Mouse (Mus musculus) forebrain, embryonic 10.5 days (tissue): ENCODE measurements around the gene Cep290. TPM values are rescaled to one million over a fixed set of nuclear protein-coding genes. Genes with fewer than 3 reads are reported as not detected.
"Not testable (repeated sequence)": the region's sequence is repeated elsewhere in the genome, so short reads cannot be mapped to it uniquely, and the experiment has no call there.

Experiments used
- DNase-seq: peaks from one replicate; pipeline ENCODE4 v3.0.0-alpha.2; 2017; ENCODE audit warnings: low spot score; ENCODE audit errors: extremely low spot score
- H3K27ac ChIP-seq: fragments of 300-500 bp; sonication (generic); 2 replicates; pipeline ENCODE4 v1.5.1; 2016; ENCODE audit warnings: mild to moderate bottlenecking
- H3K27me3 ChIP-seq: fragments of 300-500 bp; sonication (generic); 2 replicates; pipeline ENCODE4 v1.6.1; 2016; ENCODE audit warnings: mild to moderate bottlenecking; ENCODE audit not compliant: poor library complexity, severe bottlenecking
- H3K36me3 ChIP-seq: fragments of 300-500 bp; sonication (generic); replicated peaks from 2 replicates; pipeline ENCODE4 v1.6.1; 2016; ENCODE audit warnings: mild to moderate bottlenecking, moderate library complexity
- H3K4me1 ChIP-seq: fragments of 300-500 bp; sonication (generic); 2 replicates; pipeline ENCODE4 v1.6.1; 2016
- H3K4me3 ChIP-seq: fragments of 300-500 bp; sonication (generic); 2 replicates; pipeline ENCODE4 v1.5.1; 2016; ENCODE audit warnings: mild to moderate bottlenecking, moderate library complexity
- H3K9me3 ChIP-seq: fragments of 300-500 bp; sonication (generic); 2 replicates; pipeline ENCODE4 v1.6.1; 2016; ENCODE audit warnings: mild to moderate bottlenecking, moderate library complexity
- WGBS: fragments of 180-500 bp; shearing (Covaris S2); methylation state at CpG from one replicate; pipeline ENCODE4 v1.1.7; 2016; 5-methylcytosine and 5-hydroxymethylcytosine counted together
- polyA plus RNA-seq: library from polyadenylated mRNA; unstranded; fragments of >200 nt; fragmentation: Nextera tagmentation; extraction: Ambion mirVana; gene quantifications from 2 replicates; pipeline ENCODE4 v1.2.1, GENCODE M21; 2016

Cep290 gene
- polyA plus RNA-seq, 1 experiment from 2014 or later = 5.8 TPM

GRCm38 (mm10) chr10:100556566-100557175 lies 69.3 kb downstream of the Cep290 start:
- Histone ChIP-seq H3K27me3 (no peaks in the 10 kb centered on the region), H3K4me1 (no peaks in the 10 kb centered on the region), H3K9me3 (no peaks in the 10 kb centered on the region), H3K27ac (no peak overlapping the region), H3K4me3 (no peak overlapping the region), H3K36me3 (peaks cover 23% of the 10 kb centered on the region)
- DNase-seq = no peak
- 92% methylated on average over 3 of the region's 3 CpGs for WGBS

DNA sequence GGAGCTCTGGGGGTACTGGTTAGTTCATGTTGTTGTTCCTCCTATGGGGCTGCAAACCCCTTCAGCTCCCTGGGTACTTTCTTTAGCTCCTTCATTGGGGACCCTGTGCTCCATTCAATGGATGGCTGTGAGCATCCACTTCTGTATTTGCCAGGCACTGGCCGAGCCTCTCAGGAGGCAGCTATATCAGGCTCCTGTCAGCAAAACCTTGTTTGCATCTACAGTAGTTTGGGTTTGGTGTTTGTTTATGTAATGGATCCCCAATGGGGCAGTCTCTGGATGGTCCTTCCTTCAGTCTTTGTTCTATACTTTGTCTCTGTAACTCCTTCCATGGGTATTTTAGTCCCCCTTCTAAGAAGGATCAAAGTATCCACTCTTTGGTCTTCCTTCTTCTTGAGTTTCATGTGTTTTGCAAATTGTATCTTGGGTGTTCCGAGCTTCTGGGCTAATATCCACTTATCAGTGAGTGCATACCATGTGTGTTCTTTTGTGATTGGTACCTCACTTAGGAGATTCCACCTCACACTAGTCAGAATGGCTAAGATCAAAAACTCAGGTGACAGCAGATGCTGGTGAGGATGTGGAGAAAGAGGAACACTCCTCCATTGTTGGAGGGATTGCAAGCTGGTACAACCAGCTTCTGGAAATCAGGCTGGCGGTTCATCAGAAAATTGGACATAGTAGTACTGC lies 73.0 kb downstream of the Cep290 start:
- not testable (repeated sequence) for H3K4me3 ChIP-seq, DNase-seq, H3K27me3 ChIP-seq, H3K27ac ChIP-seq, H3K4me1 ChIP-seq, H3K9me3 ChIP-seq
- peaks cover 50% of the 10 kb centered on the region for H3K36me3 ChIP-seq
- 95% methylated on average over 3 of the region's 3 CpGs for WGBS

GRCm38 (mm10) chr10:100564112-100564511 lies 76.8 kb downstream of the Cep290 start:
- H3K27ac ChIP-seq = no peak overlapping the region
- 88% methylated on average over 3 of the region's 3 CpGs for WGBS
- peaks cover 65% of the 10 kb centered on the region for H3K36me3 ChIP-seq

GRCm38 (mm10) chr10:100571707-100572106 lies 84.3 kb downstream of the Cep290 start:
- H3K4me3 ChIP-seq = no peak overlapping the region
- no peak for DNase-seq
- H3K9me3 ChIP-seq = no peaks in the 10 kb centered on the region
- 95% methylated on average over 3 of the region's 3 CpGs for WGBS
- peaks cover 54% of the 10 kb centered on the region for H3K36me3 ChIP-seq
- H3K4me1 ChIP-seq = no peaks in the 10 kb centered on the region
- no peak overlapping the region for H3K27ac ChIP-seq
- H3K27me3 ChIP-seq = no peaks in the 10 kb centered on the region

More at GRCm38 (mm10) chr10:100564112-100564511, 76.8 kb downstream of the Cep290 start:
- H3K4me3 ChIP-seq = no peak overlapping the region
- no peaks in the 10 kb centered on the region for H3K9me3 ChIP-seq
- DNase-seq = no peak
- no peaks in the 10 kb centered on the region for H3K4me1 ChIP-seq
- no peaks in the 10 kb centered on the region for H3K27me3 ChIP-seq

GRCm38 (mm10) chr10:100574505-100575149 lies 87.3 kb downstream of the Cep290 start:
- H3K9me3 ChIP-seq = no peaks in the 10 kb centered on the region
- H3K4me1 ChIP-seq = no peaks in the 10 kb centered on the region
- no peaks in the 10 kb centered on the region for H3K27me3 ChIP-seq
- 92% methylated on average over 7 of the region's 7 CpGs for WGBS
- no peak overlapping the region for H3K4me3 ChIP-seq
- peaks cover 59% of the 10 kb centered on the region for H3K36me3 ChIP-seq
- H3K27ac ChIP-seq = no peak overlapping the region
- no peak for DNase-seq

- WGBS = 93% methylated on average over 7 of the region's 7 CpGs
- H3K27me3 ChIP-seq = no peaks in the 10 kb centered on the region
- H3K36me3 ChIP-seq = peaks cover 56% of the 10 kb centered on the region
Observed at GRCm38 (mm10) chr10:100575294-100575693, 87.9 kb downstream of the Cep290 start.

GRCm38 (mm10) chr10:100584178-100584577 lies 96.8 kb downstream of the Cep290 start:
- no peak overlapping the region for H3K27ac ChIP-seq

More at GRCm38 (mm10) chr10:100575294-100575693, 87.9 kb downstream of the Cep290 start:
- H3K27ac ChIP-seq = no peak overlapping the region
- no peaks in the 10 kb centered on the region for H3K9me3 ChIP-seq
- no peak overlapping the region for H3K4me3 ChIP-seq
- no peak for DNase-seq
- H3K4me1 ChIP-seq = no peaks in the 10 kb centered on the region

DNA sequence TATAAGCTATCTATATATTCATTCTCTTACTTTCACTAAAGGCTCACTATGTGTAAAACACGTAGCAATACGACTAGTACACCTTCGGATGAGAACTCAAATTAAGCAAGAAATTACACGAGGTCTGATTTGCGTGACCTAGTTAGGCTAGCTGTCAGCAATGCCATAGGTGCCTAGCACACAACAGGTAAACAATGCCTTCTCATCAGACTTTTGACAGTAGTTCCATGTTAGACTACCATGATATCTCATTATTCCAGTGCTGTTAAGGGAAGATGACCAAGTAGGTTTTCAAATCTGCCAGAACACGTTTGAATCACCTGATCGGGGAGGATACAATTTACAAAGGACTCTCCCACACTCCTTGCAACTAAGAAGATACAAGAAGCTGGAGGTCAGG lies 101.2 kb downstream of the Cep290 start:
- H3K27ac ChIP-seq = peak overlapping the region; percentile 87
- no peak for DNase-seq
- H3K36me3 ChIP-seq = peaks cover 15% of the 10 kb centered on the region
- 52% methylated on average over 7 of the region's 7 CpGs for WGBS
- H3K4me3 ChIP-seq = peak overlapping the region; percentile 78
- no peaks in the 10 kb centered on the region for H3K9me3 ChIP-seq
- peaks cover 13% of the 10 kb centered on the region for H3K4me1 ChIP-seq
- H3K27me3 ChIP-seq = no peaks in the 10 kb centered on the region

More at GRCm38 (mm10) chr10:100584178-100584577, 96.8 kb downstream of the Cep290 start:
- DNase-seq = no peak
- Histone ChIP-seq H3K27me3 (no peaks in the 10 kb centered on the region), H3K9me3 (no peaks in the 10 kb centered on the region), H3K4me3 (no peak overlapping the region), H3K4me1 (peaks cover 13% of the 10 kb centered on the region), H3K36me3 (peaks cover 15% of the 10 kb centered on the region)
- WGBS = 91% methylated on average over 3 of the region's 3 CpGs

DNA sequence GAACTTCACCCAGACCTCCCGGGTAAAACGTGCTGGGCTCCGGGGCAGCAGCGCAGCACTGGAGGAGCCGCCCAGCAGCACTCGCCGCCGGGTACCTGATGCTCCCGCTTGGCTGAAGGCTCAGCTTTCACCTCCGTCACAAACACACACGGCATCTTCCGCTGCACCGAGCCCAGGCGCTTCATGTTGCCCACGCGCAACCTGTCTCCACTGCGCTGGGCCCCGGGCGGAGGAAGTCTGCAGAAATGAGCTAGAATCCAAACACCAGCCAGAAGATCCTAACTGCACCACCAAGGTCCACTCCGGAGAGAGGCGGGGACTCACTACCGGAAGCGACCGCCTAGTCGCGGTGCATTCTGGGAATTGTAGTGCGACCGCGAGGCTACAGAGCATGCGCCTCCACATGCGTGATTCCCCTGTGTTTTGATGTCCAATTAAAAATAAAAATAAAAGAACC lies 101.6 kb downstream of the Cep290 start:
- peaks cover 12% of the 10 kb centered on the region for H3K36me3 ChIP-seq
- peak overlapping the region; percentile 78 for H3K4me3 ChIP-seq
- 0% methylated on average over 31 of the region's 31 CpGs for WGBS
- peak overlapping the region; percentile 87 for H3K27ac ChIP-seq
- DNase-seq = peak; percentile 86
- H3K9me3 ChIP-seq = no peaks in the 10 kb centered on the region
- no peaks in the 10 kb centered on the region for H3K27me3 ChIP-seq
- H3K4me1 ChIP-seq = peaks cover 13% of the 10 kb centered on the region

DNA sequence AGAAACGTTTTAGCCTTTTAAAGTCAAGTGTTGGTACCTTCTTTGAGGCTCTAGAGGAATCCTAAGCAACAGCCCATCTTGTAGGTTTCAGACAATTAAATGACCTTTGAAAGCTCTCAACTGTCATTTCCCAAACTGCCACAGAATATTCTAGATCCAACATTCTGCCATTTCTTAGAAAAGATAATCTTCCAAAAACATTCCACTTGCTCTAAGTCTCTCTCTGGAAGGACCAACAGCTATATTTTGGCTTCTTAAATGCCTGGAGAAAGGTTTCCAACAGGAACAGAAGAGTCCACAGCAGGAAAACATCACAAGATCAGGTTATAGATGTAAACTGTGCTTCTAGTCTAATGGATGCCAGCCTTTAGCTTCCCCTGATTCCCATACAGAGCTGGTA lies 103.0 kb downstream of the Cep290 start, which contains the start of the genes 4930430F08Rik and 1700017N19Rik:
4930430F08Rik (minus strand) TSS at position 101 of the 400 bp plus-strand sequence.
1700017N19Rik (plus strand) TSS at position 162 of the 400 bp plus-strand sequence.
- WGBS = 91% methylated on average over 1 of the region's 1 CpGs
- Histone ChIP-seq H3K4me3 (peak within 1 kb of the TSS; percentile 78), H3K36me3 (peaks cover under 1% of the 10 kb centered on the region; the same call in 1 of the 2 replicates), H3K4me1 (peaks cover 13% of the 10 kb centered on the region), H3K9me3 (no peaks in the 10 kb centered on the region), H3K27me3 (no peaks in the 10 kb centered on the region), H3K27ac (peak within 1 kb of the TSS; percentile 87)
- no peak for DNase-seq

GRCm38 (mm10) chr10:100598339-100598738 lies 111.0 kb downstream of the Cep290 start:
- no peaks in the 10 kb centered on the region for H3K9me3 ChIP-seq
- 88% methylated on average over 3 of the region's 3 CpGs for WGBS
- DNase-seq = no peak
- H3K27me3 ChIP-seq = no peaks in the 10 kb centered on the region
- H3K4me3 ChIP-seq = no peak overlapping the region
- H3K36me3 ChIP-seq = no peaks in the 10 kb centered on the region
- H3K27ac ChIP-seq = no peak overlapping the region
- no peaks in the 10 kb centered on the region for H3K4me1 ChIP-seq

GRCm38 (mm10) chr10:100603511-100603910 lies 116.2 kb downstream of the Cep290 start:
- Histone ChIP-seq H3K9me3 (no peaks in the 10 kb centered on the region), H3K27me3 (no peaks in the 10 kb centered on the region), H3K27ac (no peak overlapping the region), H3K4me1 (no peaks in the 10 kb centered on the region), H3K4me3 (no peak overlapping the region), H3K36me3 (no peaks in the 10 kb centered on the region)
- 92% methylated on average over 9 of the region's 9 CpGs for WGBS
- DNase-seq = no peak

DNA sequence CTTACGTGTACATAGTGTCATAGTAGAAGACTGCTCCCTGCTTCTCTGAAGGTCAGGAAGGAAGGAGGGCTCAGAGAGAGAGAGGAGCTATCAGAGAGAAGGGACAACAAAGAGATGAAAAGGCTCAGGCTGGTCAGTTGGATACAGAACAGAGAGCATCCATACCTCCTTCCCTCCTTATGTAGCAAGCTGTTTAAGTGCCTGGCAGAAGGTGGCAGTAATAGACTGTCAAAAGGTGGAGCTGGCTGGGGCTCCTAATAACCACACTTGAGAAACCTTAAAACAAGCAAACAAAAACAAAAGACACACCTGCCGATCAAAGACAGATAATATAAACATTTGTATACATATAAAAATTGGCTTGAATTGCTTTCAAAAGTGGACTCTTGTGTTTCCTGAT lies 116.9 kb downstream of the Cep290 start:
- no peak overlapping the region for H3K4me3 ChIP-seq
- no peaks in the 10 kb centered on the region for H3K9me3 ChIP-seq
- H3K4me1 ChIP-seq = no peaks in the 10 kb centered on the region
- DNase-seq = no peak
- WGBS = 76% methylated on average over 2 of the region's 2 CpGs
- no peak overlapping the region for H3K27ac ChIP-seq
- H3K27me3 ChIP-seq = no peaks in the 10 kb centered on the region
- no peaks in the 10 kb centered on the region for H3K36me3 ChIP-seq
